Mouse (Mus musculus): ENCODE data around the gene Ccdc158.

GRCm38 (mm10) chr5:92681861-92682260 lies 6.8 kb upstream of the Ccdc158 start:
- TF ChIP-seq CTCF (IDR thresholded peaks at IDR 0.05; ENCODE audit: extremely low read depth, insufficient read depth, insufficient read length, insufficient replicate concordance) (no peak), POLR2A (IDR thresholded peaks at IDR 0.05; ENCODE audit: low read depth, low read length) (no peak)

Data from spleen, adult 2 months (tissue).